In genomic region chr11:59661005-59661404, GRCm38 (mm10) we compare ENCODE assay signal across 8 mouse cellular contexts. TPM values are rescaled to one million over a fixed set of nuclear protein-coding genes. Genes with fewer than 3 reads are reported as not detected.
DNase-seq lines count a peak whose midpoint lies in the region; ATAC-seq and TF ChIP-seq lines count a peak whose summit lies in the region.

TSS of gene Mprip (plus strand) at chr11:59661305.

- no peaks in the 10 kb centered on the region for H3K27me3 ChIP-seq in hindbrain, postnatal 0 days (ENCODE audit: insufficient read depth, low read length)
- no peaks in the 10 kb centered on the region; the same call in 1 of the 2 replicates for H3K27me3 ChIP-seq in limb, embryonic 12.5 days

- H3K4me2 ChIP-seq in hindbrain, postnatal 0 days (ENCODE audit: low read depth, low read length), result peak within 1 kb of the TSS; percentile 83
- H3K4me2 ChIP-seq in limb, embryonic 12.5 days, result peak within 1 kb of the TSS; percentile 89

- WGBS in hindbrain, postnatal 0 days, result 57% methylated on average over 3 of the region's 3 CpGs
- WGBS in limb, embryonic 12.5 days, result 60% methylated on average over 3 of the region's 3 CpGs

- peak within 1 kb of the TSS; percentile 74 for H3K4me3 ChIP-seq in hindbrain, postnatal 0 days (ENCODE audit: low read length)
- peak within 1 kb of the TSS; percentile 67 for H3K4me3 ChIP-seq in limb, embryonic 12.5 days (replicated peaks)

- no peaks in the 10 kb centered on the region for H3K9me3 ChIP-seq in hindbrain, postnatal 0 days (ENCODE audit: low read length)
- no peaks in the 10 kb centered on the region for H3K9me3 ChIP-seq in limb, embryonic 12.5 days

- H3K36me3 ChIP-seq in hindbrain, postnatal 0 days (ENCODE audit: insufficient read depth, low read length), result no peaks in the 10 kb centered on the region
- no peaks in the 10 kb centered on the region for H3K36me3 ChIP-seq in limb, embryonic 12.5 days

- ATAC-seq in hindbrain, postnatal 0 days, result no peak
- no peak for ATAC-seq in limb, embryonic 12.5 days (ENCODE audit: insufficient number of reproducible peaks, insufficient read depth, low FRiP score, low TSS enrichment, low read depth)
- ATAC-seq in neutrophil, adult 5-6 weeks (ENCODE audit: extremely low read depth, insufficient number of reproducible peaks, low FRiP score, poor library complexity, severe bottlenecking), result no peak

- DNase-seq in cerebellum, adult 9-11 months, result peak; percentile 37
- no peak for DNase-seq in cerebellum, postnatal 25 days
- no peak for DNase-seq in adrenal gland, postnatal 14 days
- DNase-seq in gastrocnemius, adult 8-10 months (ENCODE audit: low spot score in 2 of 2), result no peak
- DNase-seq in hindbrain, postnatal 0 days (ENCODE audit: low spot score), result no peak
- no peak for DNase-seq in retina, postnatal 1 day

- H3K4me1 ChIP-seq in hindbrain, postnatal 0 days (ENCODE audit: insufficient read depth, low read length), result peaks cover 24% of the 10 kb centered on the region
- peaks cover 36% of the 10 kb centered on the region for H3K4me1 ChIP-seq in limb, embryonic 12.5 days (replicated peaks)

- H3K9ac ChIP-seq in hindbrain, postnatal 0 days (replicated peaks; ENCODE audit: low read length), result peak within 1 kb of the TSS; percentile 76
- peak within 1 kb of the TSS; percentile 70 for H3K9ac ChIP-seq in limb, embryonic 12.5 days (replicated peaks)

- peak within 1 kb of the TSS; percentile 92 for H3K27ac ChIP-seq in hindbrain, postnatal 0 days
- H3K27ac ChIP-seq in limb, embryonic 12.5 days, result no peak within 1 kb of the TSS

- no peak for TF ChIP-seq CTCF in hindbrain, postnatal 0 days (IDR thresholded peaks at IDR 0.05; ENCODE audit: low read depth)

RNA-seq across cellular contexts. Expression of gene Mprip, which starts in this region (rescaled TPM):
- 226 TPM in 2 replicates for total RNA-seq in adrenal gland, postnatal 14 days (2021)
- 10 to 100 TPM; 68.5 to 94.6 (median 77.3) TPM for total RNA-seq in gastrocnemius, adult 8-10 months (2022)
- 149 and 178 TPM in 2 replicates for total RNA-seq in hindbrain, postnatal 0 days (2014; rRNA removed)
- 54.7 and 57.8 TPM in 2 replicates for polyA plus RNA-seq in hindbrain, postnatal 0 days (2015; fragmentation: Nextera tagmentation; extraction: Ambion mirVana)
- 66.6 and 97.2 TPM in 2 replicates for polyA plus RNA-seq in limb, embryonic 12.5 days (2016; fragmentation: Nextera tagmentation; extraction: Ambion mirVana)
- total RNA-seq in neutrophil, adult 5-6 weeks (2017), result 71.6 and 72.9 TPM in 2 replicates
